Mouse (Mus musculus) spleen, postnatal 36 days (tissue): Measurements from ENCODE around the gene Il10rb.

Experiments
- DNase-seq, 2 experiments: peaks; one replicate each; pipeline ENCODE4 v3.0.0; 2022; ENCODE audit warnings: low spot score in 2 of 2, mixed read lengths in 1 of 2

Gene Il10rb

GRCm38 (mm10) chr16:91450137-91451064 lies 44.4 kb downstream of the Il10rb start:
- no peak for DNase-seq

DNA sequence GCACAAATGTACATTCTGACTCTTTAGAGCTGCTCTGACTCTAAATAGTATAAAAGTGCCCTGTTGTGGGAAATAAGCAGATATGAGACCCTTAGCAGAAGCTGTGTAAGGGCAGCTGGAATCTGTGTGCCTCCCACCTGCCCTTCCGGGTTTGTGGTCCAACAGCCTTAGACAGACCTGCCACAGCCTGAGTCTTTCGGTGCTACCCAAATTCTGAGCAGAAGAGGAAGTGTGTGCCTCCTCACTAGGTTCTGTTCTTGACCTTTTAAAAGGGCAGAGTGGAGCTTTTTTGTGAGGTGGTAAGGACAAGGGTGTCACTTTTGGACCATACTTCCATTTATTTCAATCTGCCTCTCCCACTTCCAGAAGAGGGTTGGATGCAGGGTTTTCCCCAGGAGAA lies 46.0 kb downstream of the Il10rb start:
- peak; percentile 76 to 78 for DNase-seq

- DNase-seq = peak; percentile 62 to 68
Observed at GRCm38 (mm10) chr16:91452363-91452896, 46.5 kb downstream of the Il10rb start.

DNA sequence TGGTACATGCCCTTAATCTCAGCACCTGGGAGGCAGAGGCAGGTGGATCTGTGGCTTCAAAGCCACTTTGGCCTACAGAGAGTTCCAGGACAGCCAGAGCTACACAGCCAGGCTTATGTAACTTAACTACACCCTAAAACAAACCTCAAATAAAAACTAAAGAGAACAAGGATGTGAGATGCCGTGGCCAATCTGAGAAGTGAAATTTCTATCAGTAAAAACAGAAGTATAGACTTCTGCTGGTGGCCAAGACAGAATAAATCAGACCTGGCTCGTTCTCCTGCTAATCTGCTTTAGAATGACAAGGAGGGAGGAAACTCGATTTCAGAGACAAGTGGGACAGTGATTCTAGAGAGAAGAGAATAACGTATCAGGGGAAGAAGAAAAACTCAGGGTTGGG lies 49.9 kb downstream of the Il10rb start:
- DNase-seq = peak; percentile 53 to 63

- peak; percentile 58 to 62 for DNase-seq
Observed at GRCm38 (mm10) chr16:91458301-91458746, 52.4 kb downstream of the Il10rb start.

DNA sequence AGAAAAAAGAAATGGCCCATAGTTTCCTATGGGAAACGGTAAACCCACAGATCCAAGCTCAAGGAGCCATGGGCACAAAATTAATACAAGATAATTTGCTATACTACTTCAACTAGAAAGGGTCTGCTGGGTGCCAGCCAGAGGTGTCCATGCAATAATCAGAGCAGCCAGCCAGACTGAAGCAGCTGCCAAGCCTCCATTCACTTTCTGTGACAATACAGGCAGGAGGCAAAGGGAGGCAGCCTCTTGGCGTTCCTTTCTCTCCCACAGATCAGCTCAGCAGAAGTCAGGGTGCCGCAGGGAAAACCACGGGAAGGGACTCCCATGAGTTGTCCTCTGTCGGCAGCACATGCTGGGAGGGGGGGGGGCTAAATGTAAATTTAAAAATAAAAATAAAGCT lies 53.0 kb downstream of the Il10rb start:
- DNase-seq = no peak

GRCm38 (mm10) chr16:91459396-91459795 lies 53.4 kb downstream of the Il10rb start:
- DNase-seq = peak in 1 of 2 experiments; percentile 34

- DNase-seq = peak; percentile 56 to 67
Observed at GRCm38 (mm10) chr16:91459841-91460370, 53.9 kb downstream of the Il10rb start.

DNA sequence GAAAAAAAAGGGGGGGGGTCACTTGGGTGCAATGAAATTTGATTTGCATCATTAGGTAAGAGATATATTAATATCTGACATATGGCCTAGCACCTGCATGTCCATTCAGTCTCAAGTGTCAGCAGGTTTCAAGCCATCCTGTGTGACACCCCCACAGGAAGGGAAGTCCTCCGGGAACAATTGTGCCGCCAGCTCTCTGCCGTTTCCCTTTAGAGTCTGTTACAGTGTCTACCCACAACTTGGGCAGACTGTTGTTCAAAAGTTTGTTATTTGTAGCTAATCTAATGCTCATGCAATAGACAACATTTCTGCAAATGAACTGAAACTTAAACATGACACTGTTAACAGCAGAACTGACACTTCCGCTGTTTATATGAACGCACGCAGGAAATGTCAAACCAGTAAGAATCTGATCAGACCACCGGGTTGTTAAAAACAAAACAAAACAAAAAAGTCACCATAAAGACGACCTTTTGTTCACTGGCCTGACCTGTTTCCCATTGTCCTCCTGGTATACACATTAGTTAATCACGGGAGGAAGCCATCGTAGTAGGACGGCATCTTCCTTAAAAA lies 55.2 kb downstream of the Il10rb start:
- DNase-seq = peak; percentile 41 to 59

- DNase-seq = no peak
Observed at GRCm38 (mm10) chr16:91461773-91462181, 55.8 kb downstream of the Il10rb start.

- no peak for DNase-seq
Observed at GRCm38 (mm10) chr16:91462644-91463043, 56.7 kb downstream of the Il10rb start.

GRCm38 (mm10) chr16:91463400-91463799 lies 57.4 kb downstream of the Il10rb start:
- no peak for DNase-seq

- no peak for DNase-seq
Observed at GRCm38 (mm10) chr16:91463836-91464400, 58.0 kb downstream of the Il10rb start.

- peak; percentile 90 to 93 for DNase-seq
Observed at GRCm38 (mm10) chr16:91464594-91465504, 58.9 kb downstream of the Il10rb start.

DNA sequence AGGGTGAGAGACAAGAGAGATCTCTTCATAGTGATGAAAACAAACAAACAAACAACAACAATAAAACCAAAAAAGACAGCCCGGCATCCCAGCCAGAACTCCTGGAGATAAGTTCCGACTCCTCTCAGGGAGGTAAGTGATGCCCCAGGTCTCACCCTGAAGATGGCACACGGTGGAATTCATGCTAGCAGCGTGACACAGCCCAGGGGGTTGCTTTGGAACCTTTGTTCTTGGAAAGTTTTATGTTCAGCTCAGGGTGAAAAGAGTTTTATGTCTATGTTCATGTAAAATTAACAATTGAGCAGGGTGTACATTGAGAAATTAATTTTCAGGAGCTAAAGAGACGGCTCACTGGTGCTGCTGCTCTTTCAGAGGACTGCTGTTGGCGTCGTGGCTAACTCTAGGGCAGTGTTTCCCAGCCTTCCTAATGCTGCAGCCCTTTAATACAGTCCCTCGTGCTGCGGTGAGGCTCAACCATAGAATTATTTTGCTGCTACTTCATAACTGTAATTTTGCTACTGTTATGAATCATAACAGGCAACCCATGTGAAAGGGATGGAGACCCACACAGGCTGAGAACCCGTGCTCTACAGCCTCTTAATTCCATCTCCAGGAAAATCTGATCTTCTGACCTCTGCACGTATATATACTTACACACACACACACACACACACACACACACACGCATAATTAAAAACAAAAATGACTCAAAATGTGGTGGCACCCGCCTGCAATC lies 59.7 kb downstream of the Il10rb start:
- no peak for DNase-seq

DNA sequence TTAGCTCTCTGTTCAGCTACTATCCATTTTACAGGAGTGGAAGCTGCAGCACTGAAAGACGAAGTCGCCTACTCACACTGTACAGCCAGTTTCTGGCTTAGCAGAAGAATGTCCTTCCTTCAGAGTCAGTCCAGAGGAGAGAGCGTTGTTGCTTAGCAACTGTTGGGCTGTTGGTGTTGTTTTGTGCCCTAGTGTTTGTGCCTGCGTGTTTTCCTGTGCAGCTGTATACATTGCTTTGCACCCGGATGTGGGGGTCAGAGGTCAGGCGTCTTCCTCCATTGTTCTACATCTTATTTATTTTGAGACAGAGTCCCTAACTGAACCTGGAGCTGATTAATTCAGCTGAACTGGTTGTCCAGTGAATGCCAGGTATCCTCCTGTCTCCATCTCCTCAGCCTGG lies 60.6 kb downstream of the Il10rb start:
- DNase-seq = no peak

- no peak for DNase-seq
Observed at GRCm38 (mm10) chr16:91470470-91470869, 64.5 kb downstream of the Il10rb start.

- no peak for DNase-seq
Observed at GRCm38 (mm10) chr16:91471481-91471880, 65.5 kb downstream of the Il10rb start.
